Mouse (Mus musculus) liver, embryonic 14.5 days (tissue): ENCODE measurements at regions not wholly inside any gene's neighbourhood (a gene's known extent, or its start where the extent isn't known, plus 50 kb on each side); places are given as distances from the start of the nearest gene placed in this dataset.

Experiments used
- CTCF ChIP-seq: IDR thresholded peaks from 2 replicates; pipeline ENCODE4 v1.5.1; 2016; ENCODE audit warnings: antibody characterized with exemption, low read depth, control low read depth
- EP300 ChIP-seq: IDR thresholded peaks from 2 replicates; pipeline ENCODE4 v1.6.1; 2016; ENCODE audit warnings: antibody characterized with exemption, low read depth

- TF ChIP-seq CTCF (no peak), EP300 (no peak)
Observed at GRCm38 (mm10) chr1:151112390-151112789, 69.9 kb upstream of the Gm47985 start.
